Mouse (Mus musculus): ENCODE measurements around the gene Rnf123. TPM values are rescaled to one million over a fixed set of nuclear protein-coding genes. Genes with fewer than 3 reads are reported as not detected.

The Rnf123 gene
- total and polyA plus RNA-seq, 2 experiments: 19.6 to 97.5 TPM

DNA sequence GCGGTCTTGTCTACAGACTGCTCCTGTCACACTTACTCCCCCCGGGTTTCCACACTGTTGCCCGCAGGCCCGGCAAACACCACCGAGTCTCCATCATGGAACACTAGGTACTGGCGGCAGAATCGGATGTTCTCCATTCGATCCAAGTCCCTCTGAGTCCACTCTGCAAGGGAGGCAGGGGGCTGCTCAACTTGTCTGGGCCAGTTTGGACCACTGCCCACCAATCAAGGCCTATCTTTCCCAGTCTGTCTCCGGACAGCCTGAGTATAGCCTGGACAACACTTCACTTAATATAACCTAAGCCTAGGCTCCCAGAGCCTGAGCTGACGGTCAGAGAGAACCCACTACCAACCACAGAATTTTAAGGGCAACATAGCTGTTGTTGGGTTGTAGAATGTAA is 10.4 kb upstream of the Rnf123 start:
- peaks cover 13% of the 10 kb centered on the region; the same call in 1 of the 2 replicates for H3K36me3 ChIP-seq (ENCODE audit: control insufficient read depth, insufficient read depth, low read length)

DNA sequence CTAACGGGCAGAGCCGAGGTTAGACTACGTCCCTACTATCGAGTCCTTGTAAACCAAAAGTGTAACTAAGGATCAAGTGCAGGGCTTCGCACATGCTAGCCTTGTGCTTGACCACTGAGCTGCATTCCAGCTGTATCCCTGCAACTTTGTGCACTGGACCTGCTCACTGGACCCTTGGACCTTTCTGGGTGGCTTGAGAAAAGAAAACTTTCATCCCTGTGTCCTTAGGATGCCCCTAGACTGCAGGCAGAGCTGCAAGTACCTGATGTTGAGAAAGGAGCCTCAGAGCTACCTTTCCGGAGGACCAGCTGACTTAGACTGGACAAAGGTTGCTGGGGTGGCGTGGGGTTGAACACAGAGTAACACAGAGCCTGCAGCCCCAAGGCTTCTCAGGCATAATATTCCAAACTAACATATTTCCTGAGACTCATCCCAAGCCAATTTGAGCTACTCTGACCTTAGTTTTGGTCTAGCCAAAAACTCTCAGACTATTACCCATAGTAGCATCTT is 7.5 kb upstream of the Rnf123 start:
- Histone ChIP-seq H3K27ac (replicated peaks; ENCODE audit: insufficient read depth, low read depth, low read length) (0 out of 2 replicates have a peak overlapping the region, but pooled peaks have one; percentile 6), H3K36me3 (ENCODE audit: control insufficient read depth, insufficient read depth, low read length) (peaks cover 32% of the 10 kb centered on the region; the same call in 1 of the 2 replicates), H3K27me3 (ENCODE audit: control insufficient read depth, insufficient read depth, low read length) (no peaks in the 10 kb centered on the region), H3K9ac (ENCODE audit: low read depth, low read length) (no peak overlapping the region), H3K4me1 (ENCODE audit: control insufficient read depth, insufficient read depth, low read length) (peaks cover 14% of the 10 kb centered on the region), H3K4me3 (ENCODE audit: insufficient read depth, low read depth, low read length) (no peak overlapping the region), H3K79me2 (ENCODE audit: control insufficient read depth, insufficient read depth, low read length) (peaks cover 3% of the 10 kb centered on the region; the same call in 1 of the 2 replicates)
- DNase-seq (ENCODE audit: extremely low read depth, low read depth, low spot score): no peak
- TF ChIP-seq POLR2A (IDR thresholded peaks at IDR 0.05; ENCODE audit: extremely low read depth, insufficient read depth, low read length) (no peak), CTCF (IDR thresholded peaks at IDR 0.05; ENCODE audit: low read depth, low read length) (no peak)
- WGBS: 56% methylated on average over 7 of the region's 7 CpGs

More for the DNA sequence above, 10.4 kb upstream of the Rnf123 start:
- DNase-seq (ENCODE audit: extremely low read depth, low read depth, low spot score): peak; percentile 23
- H3K27me3 ChIP-seq (ENCODE audit: control insufficient read depth, insufficient read depth, low read length): no peaks in the 10 kb centered on the region
- peak overlapping the region; percentile 94 for H3K9ac ChIP-seq (ENCODE audit: low read depth, low read length)
- 38% methylated on average over 10 of the region's 10 CpGs for WGBS
- peak overlapping the region; percentile 75 for H3K4me3 ChIP-seq (ENCODE audit: insufficient read depth, low read depth, low read length)
- H3K79me2 ChIP-seq (ENCODE audit: control insufficient read depth, insufficient read depth, low read length): peaks cover 3% of the 10 kb centered on the region; the same call in 1 of the 2 replicates
- TF ChIP-seq CTCF (IDR thresholded peaks at IDR 0.05; ENCODE audit: low read depth, low read length) (no peak), POLR2A (IDR thresholded peaks at IDR 0.05; ENCODE audit: extremely low read depth, insufficient read depth, low read length) (no peak)
- H3K27ac ChIP-seq (replicated peaks; ENCODE audit: insufficient read depth, low read depth, low read length): peak overlapping the region; percentile 74
- H3K4me1 ChIP-seq (ENCODE audit: control insufficient read depth, insufficient read depth, low read length): peaks cover 13% of the 10 kb centered on the region

DNA sequence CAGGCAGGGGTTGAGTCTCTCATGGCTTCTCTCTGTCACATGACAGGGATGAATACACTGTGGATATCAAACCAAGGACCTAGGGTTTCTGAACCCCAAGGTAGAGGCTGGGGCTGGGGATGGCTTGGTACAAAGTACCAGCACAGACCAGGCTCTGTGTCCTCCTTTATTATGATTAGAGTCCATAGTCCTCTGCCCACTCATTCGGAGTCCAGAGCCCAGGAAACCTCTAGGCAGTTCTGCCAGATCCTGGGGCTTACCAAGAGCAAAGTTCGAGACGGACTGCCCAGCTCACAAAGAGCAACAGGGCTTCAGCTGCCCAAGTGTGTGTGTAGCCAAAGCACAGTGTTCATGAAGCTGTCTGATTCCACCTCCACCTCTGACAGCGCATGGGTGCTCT is 2.1 kb upstream of the Rnf123 start:
- TF ChIP-seq CTCF (IDR thresholded peaks at IDR 0.05; ENCODE audit: low read depth, low read length) (no peak), POLR2A (IDR thresholded peaks at IDR 0.05; ENCODE audit: extremely low read depth, insufficient read depth, low read length) (no peak)
- H3K79me2 ChIP-seq (ENCODE audit: control insufficient read depth, insufficient read depth, low read length): peaks cover 11% of the 10 kb centered on the region; the same call in 1 of the 2 replicates
- H3K36me3 ChIP-seq (ENCODE audit: control insufficient read depth, insufficient read depth, low read length): peaks cover 32% of the 10 kb centered on the region; the same call in 1 of the 2 replicates
- H3K4me3 ChIP-seq (ENCODE audit: insufficient read depth, low read depth, low read length): no peak overlapping the region
- H3K27ac ChIP-seq (replicated peaks; ENCODE audit: insufficient read depth, low read depth, low read length): peak overlapping the region; percentile 61
- peaks cover 28% of the 10 kb centered on the region for H3K4me1 ChIP-seq (ENCODE audit: control insufficient read depth, insufficient read depth, low read length)
- 30% methylated on average over 4 of the region's 4 CpGs for whole genome bisulfite sequencing
- no peaks in the 10 kb centered on the region for H3K27me3 ChIP-seq (ENCODE audit: control insufficient read depth, insufficient read depth, low read length)
- DNase-seq (ENCODE audit: extremely low read depth, low read depth, low spot score): peak; percentile 93
- peak overlapping the region; percentile 34; the same call in 1 of the 2 replicates for H3K9ac ChIP-seq (ENCODE audit: low read depth, low read length)

DNA sequence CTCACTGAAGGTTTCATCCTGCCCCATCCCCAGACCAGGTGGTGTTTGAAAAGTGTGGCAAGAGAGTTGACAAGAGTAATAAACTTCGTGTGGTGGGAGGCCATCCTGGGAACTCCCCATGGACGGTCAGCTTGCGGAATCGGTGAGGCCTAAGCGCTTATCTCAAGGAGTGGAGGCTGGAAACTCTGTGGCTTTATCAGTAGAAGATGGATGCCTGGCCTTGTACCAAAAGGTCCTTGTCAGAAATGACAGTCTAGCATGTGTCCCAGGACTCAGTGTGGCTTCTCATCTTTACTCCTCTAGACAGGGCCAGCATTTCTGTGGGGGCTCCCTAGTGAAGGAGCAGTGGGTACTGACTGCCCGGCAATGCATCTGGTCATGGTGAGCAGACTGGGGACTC is 415 bp upstream of the Rnf123 start:
- no peaks in the 10 kb centered on the region for H3K27me3 ChIP-seq (ENCODE audit: control insufficient read depth, insufficient read depth, low read length)
- no peak overlapping the region for H3K27ac ChIP-seq (replicated peaks; ENCODE audit: insufficient read depth, low read depth, low read length)
- no peak for DNase-seq (ENCODE audit: extremely low read depth, low read depth, low spot score)
- no peak for TF ChIP-seq POLR2A (IDR thresholded peaks at IDR 0.05; ENCODE audit: extremely low read depth, insufficient read depth, low read length)
- no peak for TF ChIP-seq CTCF (IDR thresholded peaks at IDR 0.05; ENCODE audit: low read depth, low read length)
- H3K4me1 ChIP-seq (ENCODE audit: control insufficient read depth, insufficient read depth, low read length): peaks cover 31% of the 10 kb centered on the region
- peaks cover 23% of the 10 kb centered on the region; the same call in 1 of the 2 replicates for H3K36me3 ChIP-seq (ENCODE audit: control insufficient read depth, insufficient read depth, low read length)
- peaks cover 15% of the 10 kb centered on the region; the same call in 1 of the 2 replicates for H3K79me2 ChIP-seq (ENCODE audit: control insufficient read depth, insufficient read depth, low read length)
- WGBS: 78% methylated on average over 6 of the region's 6 CpGs
- H3K9ac ChIP-seq (ENCODE audit: low read depth, low read length): no peak overlapping the region
- H3K4me3 ChIP-seq (ENCODE audit: insufficient read depth, low read depth, low read length): no peak overlapping the region

DNA sequence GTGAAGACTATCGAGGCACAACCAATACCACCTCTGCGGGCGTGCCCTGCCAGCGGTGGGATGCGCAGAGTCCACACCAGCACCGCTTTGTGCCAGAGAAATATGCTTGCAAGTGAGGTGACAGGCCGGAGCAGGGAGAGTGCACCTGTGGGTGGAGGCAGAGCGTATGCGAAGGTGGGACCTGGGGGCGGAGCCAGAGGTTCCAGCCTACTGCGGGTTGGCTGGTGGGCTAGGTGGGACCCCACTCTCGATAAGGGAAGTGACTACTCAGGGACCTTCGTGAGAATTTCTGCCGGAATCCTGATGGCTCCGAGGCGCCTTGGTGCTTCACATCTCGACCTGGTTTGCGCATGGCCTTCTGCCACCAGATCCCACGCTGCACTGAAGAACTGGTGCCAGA is 597 bp downstream of the Rnf123 start:
- H3K9ac ChIP-seq (ENCODE audit: low read depth, low read length): no peak overlapping the region
- no peak overlapping the region for H3K4me3 ChIP-seq (ENCODE audit: insufficient read depth, low read depth, low read length)
- TF ChIP-seq POLR2A (IDR thresholded peaks at IDR 0.05; ENCODE audit: extremely low read depth, insufficient read depth, low read length) (no peak), CTCF (IDR thresholded peaks at IDR 0.05; ENCODE audit: low read depth, low read length) (no peak)
- no peak for DNase-seq (ENCODE audit: extremely low read depth, low read depth, low spot score)
- peaks cover 17% of the 10 kb centered on the region; the same call in 1 of the 2 replicates for H3K36me3 ChIP-seq (ENCODE audit: control insufficient read depth, insufficient read depth, low read length)
- no peaks in the 10 kb centered on the region for H3K27me3 ChIP-seq (ENCODE audit: control insufficient read depth, insufficient read depth, low read length)
- no peak overlapping the region for H3K27ac ChIP-seq (replicated peaks; ENCODE audit: insufficient read depth, low read depth, low read length)
- 66% methylated on average over 19 of the region's 19 CpGs for WGBS
- H3K79me2 ChIP-seq (ENCODE audit: control insufficient read depth, insufficient read depth, low read length): peaks cover 18% of the 10 kb centered on the region; the same call in 1 of the 2 replicates
- H3K4me1 ChIP-seq (ENCODE audit: control insufficient read depth, insufficient read depth, low read length): peaks cover 35% of the 10 kb centered on the region

DNA sequence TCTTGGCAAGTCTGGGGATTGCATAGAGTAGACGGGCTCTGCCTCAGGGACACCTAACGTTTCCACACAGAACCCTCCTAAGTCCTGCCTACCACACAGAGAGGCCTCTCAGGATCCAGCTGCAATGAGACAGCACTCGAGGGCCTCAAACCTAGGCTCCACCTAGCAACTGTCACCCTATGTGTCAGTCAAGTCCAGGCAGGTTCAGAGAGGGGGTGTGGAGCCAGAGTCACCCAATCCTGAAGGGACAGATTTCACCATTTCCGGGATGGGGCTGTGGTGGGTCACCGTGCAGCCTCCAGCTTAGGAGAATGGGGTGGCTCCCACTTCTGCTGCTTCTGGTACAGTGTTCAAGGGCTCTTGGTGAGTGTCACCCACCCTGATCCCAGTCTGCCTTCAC is 3.0 kb downstream of the Rnf123 start, which contains the start of gene Mst1:
Gene Mst1 (plus strand): TSS at position 269 of the 400 bp plus-strand sequence.
- peak within 1 kb of the TSS; percentile 93 for H3K27ac ChIP-seq (replicated peaks; ENCODE audit: insufficient read depth, low read depth, low read length)
- peaks cover 3% of the 10 kb centered on the region; the same call in 1 of the 2 replicates for H3K36me3 ChIP-seq (ENCODE audit: control insufficient read depth, insufficient read depth, low read length)
- peak within 1 kb of the TSS; percentile 73 for H3K9ac ChIP-seq (ENCODE audit: low read depth, low read length)
- DNase-seq (ENCODE audit: extremely low read depth, low read depth, low spot score): peak; percentile 98
- no peak for TF ChIP-seq CTCF (IDR thresholded peaks at IDR 0.05; ENCODE audit: low read depth, low read length)
- peak; percentile 84; the same call in 1 of the 2 replicates for TF ChIP-seq POLR2A (IDR thresholded peaks at IDR 0.05; ENCODE audit: extremely low read depth, insufficient read depth, low read length)
- WGBS: 21% methylated on average over 5 of the region's 5 CpGs
- H3K27me3 ChIP-seq (ENCODE audit: control insufficient read depth, insufficient read depth, low read length): no peaks in the 10 kb centered on the region
- peaks cover 28% of the 10 kb centered on the region for H3K4me1 ChIP-seq (ENCODE audit: control insufficient read depth, insufficient read depth, low read length)
- peak within 1 kb of the TSS; percentile 82 for H3K4me3 ChIP-seq (ENCODE audit: insufficient read depth, low read depth, low read length)
- H3K79me2 ChIP-seq (ENCODE audit: control insufficient read depth, insufficient read depth, low read length): peaks cover 18% of the 10 kb centered on the region; the same call in 1 of the 2 replicates
